14 mouse cellular contexts compared by ENCODE assay signal in genomic region chr6:119052366-119052765, GRCm38 (mm10).
DNase-seq lines count a peak whose midpoint lies in the region; ATAC-seq and TF ChIP-seq lines count a peak whose summit lies in the region.
"Had no signal": no experiment of that assay in that cellular context is flagged by ENCODE, and none has a peak within 500 bp of the region (broad histone marks: within the 10 kb centered on the region; RNA-seq: fewer than 3 reads in every experiment).

No protein-coding gene starts in this region.

- no peaks in the 10 kb centered on the region for H3K9me3 ChIP-seq in heart, embryonic 16.5 days (replicated peaks; ENCODE audit: control insufficient read depth, low read length)
- H3K9me3 ChIP-seq in heart, embryonic 10.5 days: no peaks in the 10 kb centered on the region
- no peaks in the 10 kb centered on the region for H3K9me3 ChIP-seq in lung, embryonic 16.5 days (ENCODE audit: control insufficient read depth, low read length)
- H3K9me3 ChIP-seq in embryonic facial prominence, embryonic 10.5 days: no peaks in the 10 kb centered on the region
- no peaks in the 10 kb centered on the region for H3K9me3 ChIP-seq in midbrain, postnatal 0 days (ENCODE audit: low read length)
- H3K9me3 ChIP-seq: hindbrain, embryonic 13.5 days; midbrain, embryonic 12.5 days had no signal

- WGBS in heart, embryonic 16.5 days: 53% methylated on average over 15 of the region's 15 CpGs
- WGBS in heart, embryonic 10.5 days: 76% methylated on average over 15 of the region's 15 CpGs
- 24% methylated on average over 15 of the region's 15 CpGs for WGBS in lung, embryonic 16.5 days
- WGBS in embryonic facial prominence, embryonic 10.5 days: 90% methylated on average over 15 of the region's 15 CpGs
- 90% methylated on average over 15 of the region's 15 CpGs for WGBS in midbrain, postnatal 0 days

- ATAC-seq in heart, embryonic 16.5 days (replicated peaks; ENCODE audit: extremely low read depth, insufficient read depth, low FRiP score): no peak
- peak; percentile 26; the same call in 1 of the 2 replicates for ATAC-seq in lung, embryonic 16.5 days (ENCODE audit: low read depth)
- ATAC-seq in midbrain, postnatal 0 days (ENCODE audit: low FRiP score): no peak

- peaks cover 45% of the 10 kb centered on the region for H3K4me1 ChIP-seq in heart, embryonic 16.5 days (ENCODE audit: control insufficient read depth, insufficient read depth, low read length)
- peaks cover 37% of the 10 kb centered on the region for H3K4me1 ChIP-seq in heart, embryonic 10.5 days
- H3K4me1 ChIP-seq in lung, embryonic 16.5 days (replicated peaks; ENCODE audit: control insufficient read depth, insufficient read depth, low read length): peaks cover 25% of the 10 kb centered on the region
- peaks cover 11% of the 10 kb centered on the region for H3K4me1 ChIP-seq in embryonic facial prominence, embryonic 10.5 days
- H3K4me1 ChIP-seq in midbrain, postnatal 0 days (ENCODE audit: insufficient read depth, low read length): no peaks in the 10 kb centered on the region; the same call in 1 of the 2 replicates
- H3K4me1 ChIP-seq: midbrain, embryonic 12.5 days had no signal

- H3K36me3 ChIP-seq in heart, embryonic 16.5 days (ENCODE audit: control insufficient read depth, insufficient read depth): peaks cover 8% of the 10 kb centered on the region
- H3K36me3 ChIP-seq in heart, embryonic 10.5 days: peaks cover 50% of the 10 kb centered on the region
- peaks cover 7% of the 10 kb centered on the region; the same call in 1 of the 2 replicates for H3K36me3 ChIP-seq in lung, embryonic 16.5 days (ENCODE audit: control insufficient read depth, insufficient read depth, low read length)
- H3K36me3 ChIP-seq in embryonic facial prominence, embryonic 10.5 days (replicated peaks): peaks cover 11% of the 10 kb centered on the region; the same call in 1 of the 2 replicates
- peaks cover 12% of the 10 kb centered on the region; the same call in 1 of the 2 replicates for H3K36me3 ChIP-seq in midbrain, postnatal 0 days (ENCODE audit: insufficient read depth, low read length)
- H3K36me3 ChIP-seq: midbrain, embryonic 12.5 days had no signal

- TF ChIP-seq CTCF in midbrain, postnatal 0 days (IDR thresholded peaks at IDR 0.05): no peak

- H3K27me3 ChIP-seq in heart, embryonic 16.5 days (ENCODE audit: control insufficient read depth, insufficient read depth, low read length): no peaks in the 10 kb centered on the region
- H3K27me3 ChIP-seq in heart, embryonic 10.5 days (ENCODE audit: insufficient read depth, poor library complexity, severe bottlenecking): no peaks in the 10 kb centered on the region
- H3K27me3 ChIP-seq in lung, embryonic 16.5 days (ENCODE audit: control insufficient read depth, insufficient read depth, low read depth, low read length): no peaks in the 10 kb centered on the region
- no peaks in the 10 kb centered on the region for H3K27me3 ChIP-seq in embryonic facial prominence, embryonic 10.5 days (replicated peaks; ENCODE audit: low read depth, poor library complexity, severe bottlenecking)
- H3K27me3 ChIP-seq in midbrain, postnatal 0 days (ENCODE audit: insufficient read depth, low read length): no peaks in the 10 kb centered on the region
- H3K27me3 ChIP-seq: hindbrain, embryonic 13.5 days had no signal

- H3K27ac ChIP-seq in heart, embryonic 16.5 days (ENCODE audit: low read length): peak overlapping the region; percentile 45
- no peak overlapping the region for H3K27ac ChIP-seq in heart, embryonic 10.5 days
- peak overlapping the region; percentile 95 for H3K27ac ChIP-seq in lung, embryonic 16.5 days (ENCODE audit: low read length)
- no peak overlapping the region for H3K27ac ChIP-seq in embryonic facial prominence, embryonic 10.5 days (replicated peaks)
- H3K27ac ChIP-seq in midbrain, postnatal 0 days (ENCODE audit: low read depth, low read length): no peak overlapping the region
- H3K27ac ChIP-seq: hindbrain, embryonic 13.5 days; macrophage; midbrain, embryonic 12.5 days had no signal

- H3K9ac ChIP-seq in heart, embryonic 16.5 days (ENCODE audit: low read length): no peak overlapping the region
- H3K9ac ChIP-seq in lung, embryonic 16.5 days (ENCODE audit: low read length): 0 out of 2 replicates have a peak overlapping the region, but pooled peaks have one; percentile 13
- no peak overlapping the region for H3K9ac ChIP-seq in midbrain, postnatal 0 days (replicated peaks; ENCODE audit: low read length, poor library complexity, severe bottlenecking)
- H3K9ac ChIP-seq: hindbrain, embryonic 13.5 days; midbrain, embryonic 12.5 days had no signal

- no peak overlapping the region for H3K4me2 ChIP-seq in heart, embryonic 16.5 days (ENCODE audit: low read depth, low read length)
- H3K4me2 ChIP-seq in lung, embryonic 16.5 days (ENCODE audit: low read depth, low read length): peak overlapping the region; percentile 47
- H3K4me2 ChIP-seq in midbrain, postnatal 0 days (ENCODE audit: low read depth, low read length, poor library complexity, severe bottlenecking): no peak overlapping the region
- H3K4me2 ChIP-seq: hindbrain, embryonic 13.5 days; midbrain, embryonic 12.5 days had no signal

- H3K4me3 ChIP-seq in heart, embryonic 16.5 days (ENCODE audit: low read length): no peak overlapping the region
- no peak overlapping the region for H3K4me3 ChIP-seq in heart, embryonic 10.5 days
- peak overlapping the region; percentile 25 for H3K4me3 ChIP-seq in lung, embryonic 16.5 days (ENCODE audit: low read length)
- H3K4me3 ChIP-seq in embryonic facial prominence, embryonic 10.5 days: no peak overlapping the region
- no peak overlapping the region for H3K4me3 ChIP-seq in midbrain, postnatal 0 days (ENCODE audit: low read depth, low read length)
- H3K4me3 ChIP-seq: hindbrain, embryonic 13.5 days; midbrain, embryonic 12.5 days had no signal

- DNase-seq in heart, embryonic 10.5 days (ENCODE audit: low spot score): no peak
- DNase-seq in lung, adult 18-20 months: peak; percentile 15 to 26
- DNase-seq in lung, postnatal 14 days: no peak
- no peak for DNase-seq in embryonic facial prominence, embryonic 10.5 days (ENCODE audit: low spot score)
- DNase-seq in midbrain, postnatal 0 days (ENCODE audit: low spot score): no peak
- DNase-seq: cerebellum, adult 11 months; cerebellum, postnatal 25 days; kidney, adult 8-10 months; thymus, postnatal 4 days had no signal

Comparison
In these comparisons a context has a peak if more than half of its experiments do, and no peak if none do; other contexts are left out.
1. H3K27ac ChIP-seq: peak in heart, embryonic 16.5 days (single experiment) and lung, embryonic 16.5 days (single experiment); none in heart, embryonic 10.5 days (single experiment), embryonic facial prominence, embryonic 10.5 days (single experiment) and midbrain, postnatal 0 days (single experiment).
2. DNase-seq: peak in lung, adult 18-20 months (2 of 2); none in heart, embryonic 10.5 days (single experiment), lung, postnatal 14 days (single experiment), embryonic facial prominence, embryonic 10.5 days (single experiment) and midbrain, postnatal 0 days (single experiment).